Mouse (Mus musculus) left cerebral cortex, postnatal 36 days (tissue): Measurements from ENCODE around the gene Fbxl2. TPM values are rescaled to one million over a fixed set of nuclear protein-coding genes. Genes with fewer than 3 reads are reported as not detected.

Source experiments
- DNase-seq, 2 experiments: peaks; one replicate each; pipeline ENCODE4 v3.0.0; 2021 to 2022; ENCODE audit warnings: low spot score in 2 of 2, mixed read lengths in 1 of 2
- intact Hi-C: fragments of 180-260 bp; cut with DNase I; formaldehyde crosslinking; loops from one replicate; pipeline ENCODE4 v1.15.1; 2025
- total RNA-seq, 2 experiments: library from RNA; stranded (reverse); gene quantifications; 2 replicates each; pipeline ENCODE4 v1.2.3; 2021

The Fbxl2 gene
- total RNA-seq, 2 experiments from 2014 or later, result 53.0 to 55.9 TPM

GRCm38 (mm10) chr9:113979356-113979755 is 66.6 kb downstream of the Fbxl2 start:
- DNase-seq, result no peak
- intact Hi-C loops, result no loop called here

- intact Hi-C loops, result no loop called here
- no peak for DNase-seq
These were observed 67.3 kb downstream of the Fbxl2 start for GRCm38 (mm10) chr9:113978656-113979055.

GRCm38 (mm10) chr9:113977225-113977840 is 68.7 kb downstream of the Fbxl2 start:
- intact Hi-C loops, result no loop called here
- no peak for DNase-seq

- no peak for DNase-seq
These were observed 69.7 kb downstream of the Fbxl2 start for GRCm38 (mm10) chr9:113976264-113976663.

GRCm38 (mm10) chr9:113975442-113975841 is 70.5 kb downstream of the Fbxl2 start:
- no peak for DNase-seq
- intact Hi-C loops, result no loop called here

More at GRCm38 (mm10) chr9:113976264-113976663, 69.7 kb downstream of the Fbxl2 start:
- intact Hi-C loops, result no loop called here

GRCm38 (mm10) chr9:113974945-113975344 is 71.0 kb downstream of the Fbxl2 start:
- intact Hi-C loops, result no loop called here
- no peak for DNase-seq

- DNase-seq, result no peak
- intact Hi-C loops, result no loop called here
These were observed 72.1 kb downstream of the Fbxl2 start for GRCm38 (mm10) chr9:113973857-113974256.

GRCm38 (mm10) chr9:113971615-113972014 is 74.4 kb downstream of the Fbxl2 start:
- intact Hi-C loops, result no loop called here
- no peak for DNase-seq

GRCm38 (mm10) chr9:113970041-113970440 is 76.0 kb downstream of the Fbxl2 start:
- no peak for DNase-seq
- intact Hi-C loops, result no loop called here

GRCm38 (mm10) chr9:113969399-113969798 is 76.6 kb downstream of the Fbxl2 start:
- intact Hi-C loops, result no loop called here
- DNase-seq, result no peak

GRCm38 (mm10) chr9:113968967-113969366 is 77.0 kb downstream of the Fbxl2 start:
- DNase-seq, result no peak
- intact Hi-C loops, result no loop called here

- intact Hi-C loops, result no loop called here
- no peak for DNase-seq
These were observed 79.2 kb downstream of the Fbxl2 start for GRCm38 (mm10) chr9:113966838-113967237.

GRCm38 (mm10) chr9:113964415-113964814 is 81.6 kb downstream of the Fbxl2 start:
- DNase-seq, result no peak
- intact Hi-C loops, result no loop called here

- DNase-seq, result no peak
- intact Hi-C loops, result no loop called here
These were observed 82.3 kb downstream of the Fbxl2 start for GRCm38 (mm10) chr9:113963718-113964117.

- DNase-seq, result no peak
- intact Hi-C loops, result no loop called here
These were observed 88.2 kb downstream of the Fbxl2 start for GRCm38 (mm10) chr9:113957777-113958176.

GRCm38 (mm10) chr9:113947216-113947615 is 98.8 kb downstream of the Fbxl2 start:
- DNase-seq, result no peak
- intact Hi-C loops, result no loop called here

GRCm38 (mm10) chr9:113943372-113943771 is 102.6 kb downstream of the Fbxl2 start:
- intact Hi-C loops, result no loop called here
- no peak for DNase-seq

GRCm38 (mm10) chr9:113941103-113941805 is 104.7 kb downstream of the Fbxl2 start:
- intact Hi-C loops, result no loop called here
- DNase-seq, result no peak

GRCm38 (mm10) chr9:113939063-113939850 is 106.7 kb downstream of the Fbxl2 start:
- intact Hi-C loops, result no loop called here
- DNase-seq, result peak; percentile 16 to 22

GRCm38 (mm10) chr9:113935638-113936037 is 110.4 kb downstream of the Fbxl2 start:
- DNase-seq, result no peak
- intact Hi-C loops, result no loop called here

- intact Hi-C loops, result no loop called here
- no peak for DNase-seq
These were observed 113.5 kb downstream of the Fbxl2 start for GRCm38 (mm10) chr9:113932501-113932900.
